Mouse (Mus musculus) mouse trophoblast stem cell (cell line): ENCODE measurements at regions not wholly inside any gene's neighbourhood (a gene's known extent, or its start where the extent isn't known, plus 50 kb on each side); places are given as distances from the start of the nearest gene placed in this dataset.
"Not testable (repeated sequence)": the region's sequence is repeated elsewhere in the genome, so short reads cannot be mapped to it uniquely, and the experiment has no call there.

Experiments used
- in situ Hi-C, 2 experiments: fragments of 300-500 bp; cut with MseI, MboI; formaldehyde crosslinking; loops; 2 replicates in 1 of 2; 3 replicates in 1 of 2; pipeline ENCODE4 v1.15.1; 2025

DNA sequence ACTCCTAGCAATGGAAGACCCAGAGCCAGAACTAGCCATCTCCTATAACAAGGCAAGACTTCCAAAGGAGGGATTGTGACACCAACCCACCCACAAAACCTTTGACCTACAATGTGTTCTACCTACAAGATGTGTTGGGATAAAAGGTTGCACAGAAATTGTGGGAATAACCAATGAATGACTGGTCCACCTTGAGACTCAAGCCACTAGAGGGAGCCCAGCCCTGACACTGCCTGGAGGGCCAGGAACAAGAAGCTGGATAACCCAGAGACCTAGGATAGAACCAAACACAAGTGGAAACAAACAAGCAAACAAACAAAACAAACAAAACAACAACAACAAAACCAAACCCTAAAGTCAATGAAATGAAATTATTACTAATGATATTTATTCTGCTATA is 288.8 kb downstream of the Dchs2 start:
- in situ Hi-C loops = no loop called here

DNA sequence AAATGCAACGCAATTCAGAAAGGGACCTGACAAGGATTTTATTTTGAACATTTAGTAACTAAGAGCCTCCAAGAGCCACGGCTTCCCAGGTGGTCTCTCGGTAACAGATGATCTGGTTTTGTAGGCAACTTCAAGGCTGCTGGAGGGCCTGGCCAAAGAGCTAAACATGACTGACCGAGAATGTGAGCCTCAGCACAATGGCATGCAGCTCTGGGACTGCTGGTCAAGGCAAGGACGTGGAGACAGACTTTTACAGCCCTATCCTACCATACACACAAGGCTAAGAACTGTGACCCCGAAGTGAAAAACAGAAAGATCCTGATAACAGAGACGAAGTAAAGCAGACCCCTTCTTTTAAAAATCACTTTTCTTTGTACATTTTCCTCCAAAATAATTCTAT is 296.5 kb downstream of the Dchs2 start:
- in situ Hi-C loops = no loop called here

DNA sequence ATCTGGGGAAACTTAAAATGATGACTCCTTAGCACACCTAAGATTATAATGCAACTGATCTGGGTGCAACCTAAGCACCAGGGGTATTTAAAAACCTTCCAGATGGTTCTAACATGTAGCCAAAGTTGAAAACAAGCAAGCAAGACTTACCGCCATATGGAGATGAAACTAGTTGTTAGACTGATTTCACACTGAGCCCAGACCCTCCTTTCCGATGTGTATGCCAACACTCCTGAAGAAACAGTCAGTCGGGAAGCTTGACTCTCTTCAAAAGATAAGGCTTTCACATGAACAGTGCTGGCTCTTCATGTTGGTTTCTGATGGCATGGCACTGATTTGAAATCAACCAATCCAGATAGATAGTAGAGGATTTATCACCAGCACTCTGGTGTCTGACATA is 301.6 kb downstream of the Dchs2 start:
- in situ Hi-C loops = no loop called here

- in situ Hi-C loops = no loop called here
These were observed 318.5 kb downstream of the Dchs2 start for GRCm38 (mm10) chr3:83446154-83446667.

DNA sequence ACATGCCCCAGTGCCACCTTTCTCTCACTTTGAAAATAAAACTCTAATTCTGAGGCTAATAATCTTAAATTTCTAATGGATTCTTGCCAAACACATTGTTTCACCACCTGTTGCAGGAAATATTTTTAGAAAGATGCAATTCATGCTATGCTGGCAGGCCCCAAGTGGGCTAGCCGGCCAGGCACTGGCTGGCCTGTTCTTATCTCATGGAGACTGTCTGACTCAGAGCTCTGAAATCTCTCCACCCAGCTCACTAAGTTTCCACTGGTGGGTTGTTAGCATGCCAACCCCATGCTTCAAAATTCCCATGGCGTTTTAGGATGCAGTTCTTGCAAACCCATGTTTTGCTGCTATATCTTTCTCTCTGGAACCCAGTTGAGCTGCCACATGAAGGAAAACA is 315.5 kb upstream of the Sfrp2 start:
- in situ Hi-C loops = no loop called here

GRCm38 (mm10) chr3:83451317-83451716 is 314.8 kb upstream of the Sfrp2 start:
- in situ Hi-C loops = no loop called here

- in situ Hi-C loops = no loop called here
These were observed 312.7 kb upstream of the Sfrp2 start for GRCm38 (mm10) chr3:83453462-83453861.

DNA sequence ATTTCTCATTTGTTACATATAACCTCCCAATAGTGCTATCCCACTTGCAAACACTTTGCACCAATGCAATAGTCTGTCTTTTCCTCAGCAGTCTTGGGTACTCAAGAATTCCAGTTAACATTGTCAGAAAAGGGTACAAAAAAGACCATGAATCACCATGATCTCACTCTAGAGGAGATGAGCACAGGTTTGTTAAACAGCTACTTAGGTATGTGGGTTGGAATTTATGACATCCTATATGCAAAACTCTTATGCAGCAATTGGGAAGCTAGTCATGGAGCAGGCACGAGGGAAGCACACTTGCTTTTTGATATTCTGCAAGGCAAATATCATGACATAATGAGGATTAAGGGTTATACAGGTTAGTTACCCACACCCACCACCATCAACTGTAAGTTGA is 307.7 kb upstream of the Sfrp2 start:
- in situ Hi-C loops = no loop called here

GRCm38 (mm10) chr3:83479251-83479650 is 286.9 kb upstream of the Sfrp2 start:
- in situ Hi-C loops = no loop called here

DNA sequence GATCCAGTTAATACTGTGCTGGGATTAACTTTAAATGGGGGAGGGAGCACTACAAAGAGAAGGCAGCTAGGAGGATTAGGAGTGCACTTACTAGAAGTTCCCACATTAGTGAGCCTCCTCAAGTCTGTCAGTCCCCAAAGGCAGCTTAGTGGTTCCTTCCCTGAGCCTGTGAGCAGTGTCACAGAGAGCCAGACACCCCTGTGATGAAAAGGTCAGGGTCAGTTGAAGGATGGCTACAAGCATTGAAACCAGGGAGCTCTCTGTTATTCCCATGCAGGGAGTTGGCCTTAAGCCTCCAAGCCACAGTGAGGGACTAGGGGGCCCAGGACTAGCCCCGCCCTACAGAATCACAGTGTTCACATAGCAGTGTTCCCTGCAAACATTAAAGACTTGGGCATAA is 285.9 kb upstream of the Sfrp2 start:
- in situ Hi-C loops = no loop called here

- in situ Hi-C loops = no loop called here
These were observed 279.9 kb upstream of the Sfrp2 start for GRCm38 (mm10) chr3:83486192-83486716.

DNA sequence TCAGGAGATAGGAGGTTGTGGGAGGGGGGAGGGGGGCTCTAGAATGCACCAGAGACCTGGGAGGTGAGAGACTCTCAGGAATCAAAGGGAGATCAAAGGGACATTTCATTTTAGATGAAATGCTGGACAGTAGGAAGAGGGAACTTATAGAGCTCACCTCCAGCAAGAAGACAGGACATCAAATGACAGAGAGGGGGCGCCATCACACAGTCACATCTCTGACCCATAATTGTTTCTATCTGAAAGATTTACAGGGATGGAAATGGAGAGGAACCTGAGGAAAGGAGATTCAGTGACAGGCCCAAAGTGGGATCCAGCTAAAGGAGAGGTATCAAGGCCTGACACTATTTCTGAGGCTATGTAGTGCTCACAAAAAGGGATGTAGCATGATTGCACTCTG is 270.5 kb upstream of the Sfrp2 start:
- in situ Hi-C loops = no loop called here

- in situ Hi-C loops = no loop called here
These were observed 262.2 kb upstream of the Sfrp2 start for GRCm38 (mm10) chr3:83503901-83504300.

GRCm38 (mm10) chr3:83516614-83517013 is 249.5 kb upstream of the Sfrp2 start:
- in situ Hi-C loops = no loop called here

GRCm38 (mm10) chr3:83517914-83518635 is 248.0 kb upstream of the Sfrp2 start:
- in situ Hi-C loops = no loop called here

DNA sequence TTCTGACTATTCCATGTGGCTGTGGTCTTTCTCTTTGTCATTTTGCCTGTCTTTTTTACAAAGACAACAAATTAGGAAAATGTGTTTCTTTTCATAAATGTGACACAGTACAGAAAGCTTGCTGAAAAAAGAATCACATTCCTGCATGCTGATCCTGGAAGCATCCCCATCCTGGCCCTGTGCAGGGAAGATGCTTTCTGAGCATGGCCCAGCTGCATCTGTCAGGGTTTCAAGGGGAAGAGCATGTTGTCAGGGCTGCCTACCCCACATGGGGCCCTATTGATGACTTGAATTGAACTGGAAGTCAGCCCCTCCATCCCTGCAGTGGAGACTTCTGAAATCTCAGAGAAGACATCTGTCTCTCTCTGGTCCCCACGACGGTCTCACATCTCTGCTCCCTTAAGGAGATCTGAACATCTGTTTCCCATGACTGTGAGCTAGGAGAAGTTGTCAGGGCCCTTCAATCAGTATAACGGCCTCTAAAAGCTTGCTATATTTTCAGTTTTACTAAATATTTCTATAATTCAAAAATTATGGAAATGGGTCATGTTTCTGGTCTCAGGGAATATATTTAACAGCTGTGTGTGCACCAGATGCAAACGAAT is 235.8 kb upstream of the Sfrp2 start:
- in situ Hi-C loops = no loop called here

GRCm38 (mm10) chr3:83536624-83537023 is 229.5 kb upstream of the Sfrp2 start:
- in situ Hi-C loops = not testable (repeated sequence)

GRCm38 (mm10) chr3:83537231-83537630 is 228.9 kb upstream of the Sfrp2 start:
- in situ Hi-C loops = no loop called here

GRCm38 (mm10) chr3:83537711-83538110 is 228.4 kb upstream of the Sfrp2 start:
- in situ Hi-C loops = no loop called here

- in situ Hi-C loops = no loop called here
These were observed 227.2 kb upstream of the Sfrp2 start for GRCm38 (mm10) chr3:83538898-83539297.

DNA sequence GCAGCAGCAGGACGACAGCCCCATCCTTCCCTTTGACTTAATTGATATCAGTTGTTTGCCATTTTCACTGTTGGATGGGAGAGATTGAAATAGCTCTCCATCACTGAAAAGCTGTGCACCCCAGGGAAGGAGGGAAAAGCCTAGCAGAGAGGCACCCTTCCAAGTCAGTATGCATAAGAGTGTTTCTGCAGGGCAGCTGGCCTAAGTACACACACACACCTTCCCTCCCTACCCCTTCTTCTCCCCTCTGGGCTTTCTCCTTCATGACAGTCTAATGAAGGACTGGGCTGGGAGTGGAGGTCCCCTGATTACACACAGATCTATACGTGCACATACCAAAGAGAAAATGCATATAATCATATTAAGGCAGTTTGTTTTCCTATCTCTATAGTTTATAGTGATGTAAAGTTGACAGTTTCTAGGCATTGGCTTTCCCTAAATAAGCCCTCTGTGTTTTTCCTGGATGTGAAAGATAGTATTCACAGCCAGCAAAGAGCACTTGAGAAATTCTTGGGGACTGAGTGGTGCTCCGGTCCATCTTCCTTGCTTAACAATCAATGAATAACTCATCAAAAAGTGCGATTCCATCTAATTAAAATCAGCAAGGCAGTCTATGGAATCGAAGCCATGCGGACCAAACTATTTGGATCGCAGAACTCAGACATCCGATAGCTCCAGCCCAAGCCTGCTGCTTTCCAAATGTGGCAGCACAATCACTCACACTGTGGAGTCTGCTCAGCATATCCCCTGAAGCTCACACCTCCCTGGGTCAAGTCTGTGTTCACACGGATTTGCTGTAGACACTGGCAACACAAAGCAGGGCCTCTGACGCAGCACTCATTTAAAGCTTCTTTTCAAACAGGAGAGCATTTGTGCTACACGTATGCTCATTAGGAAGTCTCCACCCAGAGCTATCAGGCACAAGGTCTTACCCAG is 224.9 kb upstream of the Sfrp2 start:
- in situ Hi-C loops = no loop called here

- in situ Hi-C loops = no loop called here
These were observed 213.5 kb upstream of the Sfrp2 start for GRCm38 (mm10) chr3:83552516-83553139.
